Mouse (Mus musculus) kidney, embryonic 15.5 days (tissue): Measurements from ENCODE around the gene Prkcb. TPM values are rescaled to one million over a fixed set of nuclear protein-coding genes. Genes with fewer than 3 reads are reported as not detected.

Source experiments
- ATAC-seq: fragments of 200-750 bp; cut with Nextera tagmentation; replicated peaks from 2 replicates; pipeline ENCODE4 v1.8.0; 2017; ENCODE audit warnings: moderate TSS enrichment; ENCODE audit not compliant: low FRiP score
- H3K27ac ChIP-seq: fragments of 300-500 bp; sonication (generic); 2 replicates; pipeline ENCODE4 v1.5.1; 2015; ENCODE audit warnings: mild to moderate bottlenecking, inconsistent platforms
- H3K27me3 ChIP-seq: fragments of 300-500 bp; sonication (generic); 2 replicates; pipeline ENCODE4 v1.6.1; 2015; ENCODE audit warnings: inconsistent platforms
- H3K36me3 ChIP-seq: fragments of 300-500 bp; sonication (generic); 2 replicates; pipeline ENCODE4 v1.6.1; 2015; ENCODE audit warnings: inconsistent platforms
- H3K4me1 ChIP-seq: fragments of 300-500 bp; sonication (generic); 2 replicates; pipeline ENCODE4 v1.6.1; 2015; ENCODE audit warnings: inconsistent platforms
- H3K4me2 ChIP-seq: fragments of 300-500 bp; sonication (generic); 2 replicates; pipeline ENCODE4 v1.6.1; 2015; ENCODE audit warnings: moderate library complexity, mild to moderate bottlenecking, inconsistent platforms
- H3K4me3 ChIP-seq: fragments of 300-500 bp; sonication (generic); replicated peaks from 2 replicates; pipeline ENCODE4 v1.5.1; 2015; ENCODE audit warnings: mild to moderate bottlenecking, inconsistent platforms
- H3K9ac ChIP-seq: fragments of 300-500 bp; sonication (generic); 2 replicates; pipeline ENCODE4 v1.6.1; 2015; ENCODE audit warnings: mild to moderate bottlenecking, inconsistent platforms
- H3K9me3 ChIP-seq: fragments of 300-500 bp; sonication (generic); replicated peaks from 2 replicates; pipeline ENCODE4 v1.6.1; 2016; ENCODE audit warnings: inconsistent platforms
- WGBS: fragments of 180-500 bp; shearing (Covaris S2); methylation state at CpG from one replicate; pipeline ENCODE4 v1.1.7; 2015; ENCODE audit warnings: mixed read lengths; 5-methylcytosine and 5-hydroxymethylcytosine counted together
- polyA plus RNA-seq: library from polyadenylated mRNA; unstranded; fragments of >200 nt; fragmentation: Nextera tagmentation; extraction: Ambion mirVana; gene quantifications from 2 replicates; pipeline ENCODE4 v1.2.1, GENCODE M21; 2015

Gene Prkcb
- polyA plus RNA-seq, 1 experiment from 2014 or later = 5.9 TPM

- Histone ChIP-seq H3K4me3 (no peak overlapping the region), H3K36me3 (no peaks in the 10 kb centered on the region), H3K27ac (no peak overlapping the region), H3K9ac (no peak overlapping the region), H3K9me3 (no peaks in the 10 kb centered on the region), H3K27me3 (no peaks in the 10 kb centered on the region), H3K4me1 (no peaks in the 10 kb centered on the region), H3K4me2 (no peak overlapping the region)
- 74% methylated on average over 12 of the region's 12 CpGs for WGBS
- no peak for ATAC-seq
These were observed 64.2 kb downstream of the Prkcb start for GRCm38 (mm10) chr7:122352566-122353277.

GRCm38 (mm10) chr7:122353329-122353728 lies 64.8 kb downstream of the Prkcb start:
- ATAC-seq = no peak
- H3K4me3 ChIP-seq = no peak overlapping the region
- H3K9me3 ChIP-seq = no peaks in the 10 kb centered on the region
- H3K9ac ChIP-seq = no peak overlapping the region
- H3K4me2 ChIP-seq = no peak overlapping the region
- H3K27ac ChIP-seq = no peak overlapping the region
- no peaks in the 10 kb centered on the region for H3K27me3 ChIP-seq
- H3K4me1 ChIP-seq = no peaks in the 10 kb centered on the region
- 84% methylated on average over 4 of the region's 4 CpGs for WGBS
- H3K36me3 ChIP-seq = no peaks in the 10 kb centered on the region

- no peaks in the 10 kb centered on the region for H3K27me3 ChIP-seq
- 32% methylated on average over 2 of the region's 2 CpGs for WGBS
- ATAC-seq = no peak
These were observed 68.4 kb downstream of the Prkcb start for GRCm38 (mm10) chr7:122356941-122357340.

GRCm38 (mm10) chr7:122357847-122358246 lies 69.3 kb downstream of the Prkcb start:
- WGBS = 77% methylated on average over 7 of the region's 7 CpGs
- H3K9me3 ChIP-seq = no peaks in the 10 kb centered on the region
- no peak overlapping the region for H3K9ac ChIP-seq
- ATAC-seq = no peak
- H3K4me3 ChIP-seq = no peak overlapping the region
- H3K36me3 ChIP-seq = no peaks in the 10 kb centered on the region
- no peaks in the 10 kb centered on the region for H3K4me1 ChIP-seq
- H3K27ac ChIP-seq = no peak overlapping the region
- H3K27me3 ChIP-seq = no peaks in the 10 kb centered on the region
- no peak overlapping the region for H3K4me2 ChIP-seq

More at GRCm38 (mm10) chr7:122356941-122357340, 68.4 kb downstream of the Prkcb start:
- Histone ChIP-seq H3K4me1 (no peaks in the 10 kb centered on the region), H3K4me3 (no peak overlapping the region), H3K9me3 (no peaks in the 10 kb centered on the region), H3K9ac (no peak overlapping the region), H3K4me2 (no peak overlapping the region), H3K36me3 (no peaks in the 10 kb centered on the region), H3K27ac (no peak overlapping the region)

- H3K27ac ChIP-seq = no peak overlapping the region
- H3K9ac ChIP-seq = no peak overlapping the region
- no peaks in the 10 kb centered on the region for H3K27me3 ChIP-seq
- H3K4me1 ChIP-seq = no peaks in the 10 kb centered on the region
- H3K9me3 ChIP-seq = no peaks in the 10 kb centered on the region
- no peaks in the 10 kb centered on the region for H3K36me3 ChIP-seq
- WGBS = 73% methylated on average over 1 of the region's 1 CpGs
- no peak overlapping the region for H3K4me3 ChIP-seq
- no peak for ATAC-seq
- no peak overlapping the region for H3K4me2 ChIP-seq
These were observed 78.1 kb downstream of the Prkcb start for GRCm38 (mm10) chr7:122366635-122367034.

GRCm38 (mm10) chr7:122367303-122368007 lies 78.9 kb downstream of the Prkcb start:
- H3K4me1 ChIP-seq = no peaks in the 10 kb centered on the region
- H3K4me2 ChIP-seq = no peak overlapping the region
- H3K27ac ChIP-seq = no peak overlapping the region
- no peak for ATAC-seq
- 92% methylated on average over 7 of the region's 7 CpGs for WGBS
- no peaks in the 10 kb centered on the region for H3K27me3 ChIP-seq
- no peak overlapping the region for H3K4me3 ChIP-seq
- no peaks in the 10 kb centered on the region for H3K36me3 ChIP-seq
- H3K9ac ChIP-seq = no peak overlapping the region
- no peaks in the 10 kb centered on the region for H3K9me3 ChIP-seq

GRCm38 (mm10) chr7:122370488-122370887 lies 81.9 kb downstream of the Prkcb start:
- no peak for ATAC-seq
- no peak overlapping the region for H3K9ac ChIP-seq
- 95% methylated on average over 12 of the region's 12 CpGs for WGBS
- H3K27me3 ChIP-seq = no peaks in the 10 kb centered on the region
- no peak overlapping the region for H3K4me2 ChIP-seq
- no peaks in the 10 kb centered on the region for H3K36me3 ChIP-seq
- no peaks in the 10 kb centered on the region for H3K9me3 ChIP-seq
- H3K4me1 ChIP-seq = no peaks in the 10 kb centered on the region
- no peak overlapping the region for H3K4me3 ChIP-seq
- H3K27ac ChIP-seq = no peak overlapping the region

GRCm38 (mm10) chr7:122371947-122372346 lies 83.4 kb downstream of the Prkcb start:
- Histone ChIP-seq H3K27ac (no peak overlapping the region), H3K4me2 (no peak overlapping the region), H3K9me3 (no peaks in the 10 kb centered on the region), H3K9ac (no peak overlapping the region), H3K4me3 (no peak overlapping the region), H3K4me1 (no peaks in the 10 kb centered on the region), H3K36me3 (no peaks in the 10 kb centered on the region), H3K27me3 (no peaks in the 10 kb centered on the region)
- WGBS = 65% methylated on average over 5 of the region's 5 CpGs
- ATAC-seq = no peak

GRCm38 (mm10) chr7:122372349-122372748 lies 83.8 kb downstream of the Prkcb start:
- ATAC-seq = no peak
- 74% methylated on average over 3 of the region's 3 CpGs for WGBS
- no peaks in the 10 kb centered on the region for H3K4me1 ChIP-seq

GRCm38 (mm10) chr7:122376845-122377244 lies 88.3 kb downstream of the Prkcb start:
- H3K27me3 ChIP-seq = no peaks in the 10 kb centered on the region
- no peak overlapping the region for H3K9ac ChIP-seq
- H3K4me2 ChIP-seq = no peak overlapping the region
- no peak overlapping the region for H3K27ac ChIP-seq
- H3K9me3 ChIP-seq = no peaks in the 10 kb centered on the region
- H3K4me1 ChIP-seq = peaks cover 9% of the 10 kb centered on the region; the same call in 1 of the 2 replicates
- H3K4me3 ChIP-seq = no peak overlapping the region
- ATAC-seq = no peak
- H3K36me3 ChIP-seq = no peaks in the 10 kb centered on the region

More at GRCm38 (mm10) chr7:122372349-122372748, 83.8 kb downstream of the Prkcb start:
- no peak overlapping the region for H3K4me2 ChIP-seq
- no peak overlapping the region for H3K27ac ChIP-seq
- no peaks in the 10 kb centered on the region for H3K36me3 ChIP-seq
- H3K9ac ChIP-seq = no peak overlapping the region
- H3K9me3 ChIP-seq = no peaks in the 10 kb centered on the region
- no peak overlapping the region for H3K4me3 ChIP-seq
- H3K27me3 ChIP-seq = no peaks in the 10 kb centered on the region

GRCm38 (mm10) chr7:122377967-122378366 lies 89.4 kb downstream of the Prkcb start:
- Histone ChIP-seq H3K9me3 (no peaks in the 10 kb centered on the region), H3K27me3 (no peaks in the 10 kb centered on the region), H3K4me3 (no peak overlapping the region), H3K4me2 (no peak overlapping the region), H3K27ac (no peak overlapping the region), H3K9ac (no peak overlapping the region), H3K36me3 (no peaks in the 10 kb centered on the region), H3K4me1 (peaks cover 10% of the 10 kb centered on the region; the same call in 1 of the 2 replicates)
- 83% methylated on average over 3 of the region's 3 CpGs for WGBS
- no peak for ATAC-seq

GRCm38 (mm10) chr7:122378473-122378872 lies 89.9 kb downstream of the Prkcb start:
- H3K36me3 ChIP-seq = no peaks in the 10 kb centered on the region
- H3K9me3 ChIP-seq = no peaks in the 10 kb centered on the region
- H3K9ac ChIP-seq = no peak overlapping the region
- H3K27ac ChIP-seq = no peak overlapping the region
- no peak overlapping the region for H3K4me2 ChIP-seq
- peaks cover 10% of the 10 kb centered on the region; the same call in 1 of the 2 replicates for H3K4me1 ChIP-seq
- no peaks in the 10 kb centered on the region for H3K27me3 ChIP-seq
- WGBS = 52% methylated on average over 10 of the region's 10 CpGs
- H3K4me3 ChIP-seq = no peak overlapping the region
- ATAC-seq = no peak
